Mouse (Mus musculus): ENCODE measurements around the gene Serpinb9. TPM values are rescaled to one million over a fixed set of nuclear protein-coding genes. Genes with fewer than 3 reads are reported as not detected.

Gene Serpinb9
- polyA plus RNA-seq, 1 experiment: 0.95 TPM

- no peaks in the 10 kb centered on the region for H3K4me1 ChIP-seq (ENCODE audit: control insufficient read depth, insufficient read depth, insufficient read length, low read length)
- TF ChIP-seq POLR2A (IDR thresholded peaks at IDR 0.05; ENCODE audit: low read depth, low read length) (no peak), CTCF (IDR thresholded peaks at IDR 0.05; ENCODE audit: extremely low read depth, insufficient read length, insufficient replicate concordance, low read depth, low read length) (no peak)
- no peak overlapping the region for H3K27ac ChIP-seq (ENCODE audit: insufficient read depth, low read depth, low read length)
Measured at GRCm38 (mm10) chr13:33035506-33035905, 32.5 kb downstream of the Serpinb9 start.

GRCm38 (mm10) chr13:33043542-33043941, 40.5 kb downstream of the Serpinb9 start:
- WGBS: 92% methylated on average over 3 of the region's 3 CpGs
- Histone ChIP-seq H3K27me3 (ENCODE audit: control insufficient read depth, insufficient read depth, low read length) (no peaks in the 10 kb centered on the region), H3K36me3 (ENCODE audit: control insufficient read depth, insufficient read depth, low read length) (no peaks in the 10 kb centered on the region), H3K4me1 (ENCODE audit: control insufficient read depth, insufficient read depth, insufficient read length, low read length) (no peaks in the 10 kb centered on the region), H3K4me3 (ENCODE audit: low read depth, low read length) (no peak overlapping the region), H3K27ac (ENCODE audit: insufficient read depth, low read depth, low read length) (no peak overlapping the region)
- TF ChIP-seq CTCF (IDR thresholded peaks at IDR 0.05; ENCODE audit: extremely low read depth, insufficient read length, insufficient replicate concordance, low read depth, low read length) (no peak), POLR2A (IDR thresholded peaks at IDR 0.05; ENCODE audit: low read depth, low read length) (no peak)

More at GRCm38 (mm10) chr13:33035506-33035905, 32.5 kb downstream of the Serpinb9 start:
- H3K36me3 ChIP-seq (ENCODE audit: control insufficient read depth, insufficient read depth, low read length): no peaks in the 10 kb centered on the region
- no peaks in the 10 kb centered on the region for H3K27me3 ChIP-seq (ENCODE audit: control insufficient read depth, insufficient read depth, low read length)
- H3K4me3 ChIP-seq (ENCODE audit: low read depth, low read length): no peak overlapping the region
- WGBS: 82% methylated on average over 1 of the region's 1 CpGs

GRCm38 (mm10) chr13:33047234-33047633, 44.2 kb downstream of the Serpinb9 start:
- Histone ChIP-seq H3K4me3 (ENCODE audit: low read depth, low read length) (no peak overlapping the region), H3K27ac (ENCODE audit: insufficient read depth, low read depth, low read length) (no peak overlapping the region), H3K27me3 (ENCODE audit: control insufficient read depth, insufficient read depth, low read length) (no peaks in the 10 kb centered on the region), H3K36me3 (ENCODE audit: control insufficient read depth, insufficient read depth, low read length) (no peaks in the 10 kb centered on the region), H3K4me1 (ENCODE audit: control insufficient read depth, insufficient read depth, insufficient read length, low read length) (no peaks in the 10 kb centered on the region)
- 73% methylated on average over 2 of the region's 2 CpGs for WGBS
- TF ChIP-seq CTCF (IDR thresholded peaks at IDR 0.05; ENCODE audit: extremely low read depth, insufficient read length, insufficient replicate concordance, low read depth, low read length) (no peak), POLR2A (IDR thresholded peaks at IDR 0.05; ENCODE audit: low read depth, low read length) (no peak)

- TF ChIP-seq POLR2A (IDR thresholded peaks at IDR 0.05; ENCODE audit: low read depth, low read length) (no peak), CTCF (IDR thresholded peaks at IDR 0.05; ENCODE audit: extremely low read depth, insufficient read length, insufficient replicate concordance, low read depth, low read length) (no peak)
Measured at GRCm38 (mm10) chr13:33048187-33048586, 45.1 kb downstream of the Serpinb9 start.

GRCm38 (mm10) chr13:33051697-33052096, 48.6 kb downstream of the Serpinb9 start:
- TF ChIP-seq CTCF (IDR thresholded peaks at IDR 0.05; ENCODE audit: extremely low read depth, insufficient read length, insufficient replicate concordance, low read depth, low read length) (no peak), POLR2A (IDR thresholded peaks at IDR 0.05; ENCODE audit: low read depth, low read length) (no peak)
- 34% methylated on average over 3 of the region's 3 CpGs for WGBS
- Histone ChIP-seq H3K27me3 (ENCODE audit: control insufficient read depth, insufficient read depth, low read length) (no peaks in the 10 kb centered on the region), H3K27ac (ENCODE audit: insufficient read depth, low read depth, low read length) (no peak overlapping the region), H3K4me1 (ENCODE audit: control insufficient read depth, insufficient read depth, insufficient read length, low read length) (no peaks in the 10 kb centered on the region), H3K36me3 (ENCODE audit: control insufficient read depth, insufficient read depth, low read length) (no peaks in the 10 kb centered on the region), H3K4me3 (ENCODE audit: low read depth, low read length) (no peak overlapping the region)

More at GRCm38 (mm10) chr13:33048187-33048586, 45.1 kb downstream of the Serpinb9 start:
- no peak overlapping the region for H3K27ac ChIP-seq (ENCODE audit: insufficient read depth, low read depth, low read length)
- 66% methylated on average over 4 of the region's 4 CpGs for WGBS
- no peaks in the 10 kb centered on the region for H3K36me3 ChIP-seq (ENCODE audit: control insufficient read depth, insufficient read depth, low read length)
- no peaks in the 10 kb centered on the region for H3K4me1 ChIP-seq (ENCODE audit: control insufficient read depth, insufficient read depth, insufficient read length, low read length)
- no peaks in the 10 kb centered on the region for H3K27me3 ChIP-seq (ENCODE audit: control insufficient read depth, insufficient read depth, low read length)
- H3K4me3 ChIP-seq (ENCODE audit: low read depth, low read length): no peak overlapping the region

GRCm38 (mm10) chr13:33063048-33063447, 60.0 kb downstream of the Serpinb9 start:
- no peak overlapping the region for H3K4me3 ChIP-seq (ENCODE audit: low read depth, low read length)
- H3K36me3 ChIP-seq (ENCODE audit: control insufficient read depth, insufficient read depth, low read length): no peaks in the 10 kb centered on the region
- TF ChIP-seq POLR2A (IDR thresholded peaks at IDR 0.05; ENCODE audit: low read depth, low read length) (no peak), CTCF (IDR thresholded peaks at IDR 0.05; ENCODE audit: extremely low read depth, insufficient read length, insufficient replicate concordance, low read depth, low read length) (no peak)
- H3K27ac ChIP-seq (ENCODE audit: insufficient read depth, low read depth, low read length): no peak overlapping the region
- 52% methylated on average over 1 of the region's 1 CpGs for WGBS
- H3K27me3 ChIP-seq (ENCODE audit: control insufficient read depth, insufficient read depth, low read length): no peaks in the 10 kb centered on the region
- no peaks in the 10 kb centered on the region for H3K4me1 ChIP-seq (ENCODE audit: control insufficient read depth, insufficient read depth, insufficient read length, low read length)

Other genes with a start within 250 kb of the Serpinb9 start
- not detected in 2 replicates for gene Mylk4, start 219.3 kb upstream of the Serpinb9 start, polyA plus RNA-seq (2012; rRNA removed)
- gene Wrnip1, start 201.2 kb upstream of the Serpinb9 start, polyA plus RNA-seq (2012; rRNA removed): 27.9 and 41.3 TPM in 2 replicates
- gene D930007J09Rik, start 200.4 kb upstream of the Serpinb9 start, polyA plus RNA-seq (2012; rRNA removed): not detected in 2 replicates
- 36.8 and 110 TPM in 2 replicates for gene Serpinb1a, start 152.1 kb upstream of the Serpinb9 start, polyA plus RNA-seq (2012; rRNA removed)
- not detected in 2 replicates for gene Serpinb1c, start 105.0 kb upstream of the Serpinb9 start, polyA plus RNA-seq (2012; rRNA removed)
- gene Serpinb6b, start 38.0 kb upstream of the Serpinb9 start, polyA plus RNA-seq (2012; rRNA removed): 0.52 and 0.85 TPM in 2 replicates
- 0.04 TPM in 1 of 2 replicates, not detected in the other for gene Serpinb9b, start 24.2 kb downstream of the Serpinb9 start, polyA plus RNA-seq (2012; rRNA removed)
- not detected in 2 replicates for gene Serpinb1b, start 75.3 kb downstream of the Serpinb9 start, polyA plus RNA-seq (2012; rRNA removed)
- not detected in 2 replicates for gene Serpinb9c, start 156.5 kb downstream of the Serpinb9 start, polyA plus RNA-seq (2012; rRNA removed)
- gene Serpinb9d, start 189.7 kb downstream of the Serpinb9 start, polyA plus RNA-seq (2012; rRNA removed): not detected in 2 replicates
- not detected in 2 replicates for gene Serpinb9e, start 246.4 kb downstream of the Serpinb9 start, polyA plus RNA-seq (2012; rRNA removed)